Mouse (Mus musculus): ENCODE data around the gene Hoxb7.

The Hoxb7 gene

GRCm38 (mm10) chr11:96338957-96339855, 52.8 kb downstream of the Hoxb7 start:
- no peak for DNase-seq
